Mouse (Mus musculus) regulatory T cell (primary cell): ENCODE measurements around the gene Tmem104.

Experiments
- in situ Hi-C: fragments of 300-600 bp; cut with MboI, MseI; formaldehyde crosslinking; loops from one replicate; pipeline ENCODE4 v1.15.1; 2025; ENCODE audit warnings: high pct_unique_total_duplicates

The Tmem104 gene

DNA sequence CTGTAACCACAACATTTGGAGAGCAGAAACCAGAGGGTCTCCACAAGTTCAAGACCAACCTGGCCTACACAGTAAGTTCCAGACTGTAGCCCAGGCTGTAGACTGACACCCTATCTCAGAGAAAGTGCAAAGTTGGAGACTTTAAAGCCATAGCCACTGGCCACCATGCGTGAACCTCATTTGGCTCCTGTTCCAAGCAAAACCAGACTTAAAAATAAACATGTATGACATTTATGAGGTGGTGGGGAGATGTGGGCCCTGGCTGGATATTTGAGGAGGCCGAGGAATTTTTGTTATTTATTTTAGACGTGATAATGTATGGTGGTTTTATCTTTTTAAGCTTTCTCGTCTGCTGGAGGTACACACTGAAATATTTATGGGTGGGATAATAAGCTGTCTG lies 71.8 kb downstream of the Tmem104 start:
- in situ Hi-C loops: no loop called here

DNA sequence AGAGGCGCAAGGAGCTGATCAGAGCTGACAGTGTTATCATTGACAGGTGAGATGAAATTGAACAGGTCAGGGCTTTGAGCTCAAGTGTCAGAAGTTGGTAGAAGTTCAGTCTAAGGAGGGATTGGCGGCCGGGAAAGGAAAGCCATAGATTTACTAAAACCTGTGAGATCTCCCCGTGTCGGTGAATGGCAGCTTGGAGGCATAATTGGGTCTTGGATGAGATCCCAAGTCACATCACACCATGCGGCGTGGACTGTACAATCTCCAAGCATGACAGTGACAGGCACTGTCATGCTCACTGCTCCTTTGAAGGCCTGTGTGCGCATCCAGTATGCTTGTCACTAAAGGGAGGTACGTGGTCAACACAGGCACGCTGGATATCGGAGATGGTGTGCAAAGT lies 75.7 kb downstream of the Tmem104 start:
- in situ Hi-C loops: no loop called here

DNA sequence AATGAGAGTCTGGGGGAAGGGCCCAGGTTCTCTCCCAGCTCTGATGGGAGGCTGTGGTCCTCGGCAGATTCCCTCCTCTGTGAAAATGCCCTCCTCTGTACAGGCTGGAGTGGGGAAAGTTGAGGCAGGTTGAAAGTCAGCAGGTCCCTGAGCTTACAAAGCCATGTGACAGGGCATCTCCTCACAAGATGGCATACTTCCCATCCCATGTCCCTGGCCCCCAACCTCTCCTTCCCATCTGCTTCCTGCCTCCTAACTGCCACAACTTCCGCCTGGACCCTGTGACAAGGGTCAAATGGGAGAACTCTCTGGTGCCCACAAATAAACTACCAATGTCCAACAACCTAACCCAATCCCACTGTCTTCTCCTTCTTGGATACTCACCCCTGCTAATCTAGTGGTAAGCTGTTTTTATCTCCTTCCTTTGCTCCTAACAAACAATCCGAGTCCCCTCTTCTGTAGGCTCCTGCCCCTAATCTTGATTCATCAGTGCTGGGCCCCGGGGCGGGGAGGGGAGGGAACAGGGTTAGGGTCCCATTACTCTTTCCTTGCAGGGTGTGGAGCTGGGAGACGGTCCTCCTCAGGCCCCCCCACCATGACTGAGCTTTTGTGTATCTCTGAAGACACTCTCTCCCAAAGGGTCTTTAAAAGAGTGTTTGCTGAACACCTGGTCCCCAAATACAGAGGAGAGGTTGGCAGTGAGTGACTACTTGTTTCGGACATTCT lies 77.0 kb downstream of the Tmem104 start:
- in situ Hi-C loops: no loop called here

DNA sequence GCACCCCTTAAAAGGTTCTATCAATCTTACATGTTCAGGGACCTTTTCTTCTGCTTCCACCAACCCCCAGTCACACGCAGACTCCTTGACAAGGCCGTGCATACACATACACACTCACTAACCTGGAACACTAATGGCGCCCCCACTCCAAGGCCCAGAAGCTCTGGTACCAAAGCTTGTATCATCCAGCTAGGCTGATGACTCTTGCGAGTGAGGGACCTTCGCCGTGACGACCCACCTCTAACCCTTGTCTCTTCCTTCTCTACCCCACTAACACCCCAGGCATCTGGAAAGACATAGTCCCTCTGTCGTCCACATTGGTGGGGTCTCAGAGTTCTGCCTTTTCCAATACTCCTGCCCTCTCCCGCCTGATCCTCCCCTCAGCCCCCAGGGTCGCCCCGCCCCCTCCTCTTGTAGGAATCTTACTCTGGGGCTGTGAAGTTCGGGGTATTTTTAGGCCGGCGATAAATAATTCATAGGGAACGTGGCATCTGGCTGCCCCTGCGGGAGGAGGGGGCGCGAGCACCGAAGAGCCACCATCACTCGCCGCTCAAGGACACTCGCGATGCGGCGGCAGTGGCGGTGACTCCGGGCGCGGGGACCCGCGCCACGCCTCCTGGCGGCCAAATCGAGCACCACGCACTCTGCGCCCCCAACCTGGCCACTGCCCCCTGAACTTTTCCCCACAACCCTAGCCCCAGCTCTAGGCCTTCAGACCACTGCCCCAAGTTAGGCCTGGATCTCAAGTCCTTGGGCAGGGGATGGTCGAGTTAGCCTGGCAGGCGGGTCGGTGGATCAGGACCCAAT lies 77.8 kb downstream of the Tmem104 start:
- in situ Hi-C loops: no loop called here

- in situ Hi-C loops: no loop called here
Observed at GRCm38 (mm10) chr11:115265771-115266399, 78.6 kb downstream of the Tmem104 start.

GRCm38 (mm10) chr11:115266400-115266778 lies 79.1 kb downstream of the Tmem104 start:
- in situ Hi-C loops: no loop called here

DNA sequence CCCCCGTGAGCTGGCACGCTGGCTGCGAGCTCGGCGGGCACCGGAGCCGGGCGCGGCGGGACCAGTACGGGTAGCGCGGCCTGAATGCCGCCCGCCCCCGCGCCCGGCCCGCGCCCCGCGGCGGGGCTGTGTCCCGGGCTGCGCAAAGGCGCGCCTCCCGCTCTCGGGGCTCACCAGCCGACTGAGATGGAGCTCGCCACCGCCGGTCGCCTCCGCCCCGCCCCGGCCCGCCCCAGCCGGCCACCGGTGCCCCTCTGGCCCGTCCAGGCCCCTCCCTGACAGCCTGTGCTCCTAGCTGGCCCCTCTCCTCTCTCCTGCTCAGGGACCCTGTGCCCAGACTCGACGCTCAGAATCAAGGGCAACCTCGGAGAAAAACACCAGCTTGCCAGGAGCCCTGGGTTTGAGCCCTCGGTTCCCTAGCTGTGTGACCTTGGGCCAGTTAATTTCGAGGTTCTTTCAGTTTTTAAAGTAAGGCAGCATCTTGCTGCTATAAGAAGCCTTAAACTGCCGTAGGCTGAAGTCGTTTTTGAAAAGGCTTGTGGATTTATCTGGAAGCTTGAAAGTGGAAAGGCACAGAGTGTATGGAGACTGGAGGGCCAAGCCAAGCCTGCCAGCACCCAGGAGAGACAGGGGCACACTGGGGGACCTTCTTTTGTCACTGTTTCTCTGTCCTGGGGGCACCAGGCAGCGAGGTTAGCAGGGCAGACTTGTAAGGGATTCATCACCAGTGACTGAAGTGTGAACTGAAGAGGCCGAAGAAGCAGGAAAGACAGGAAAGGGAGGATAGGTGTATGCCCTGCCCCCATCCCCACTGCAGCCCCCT lies 80.0 kb downstream of the Tmem104 start, which contains the start of gene Grin2c:
TSS of gene Grin2c (minus strand) at position 183 of the 823 bp plus-strand sequence.
- in situ Hi-C loops: no loop called here

DNA sequence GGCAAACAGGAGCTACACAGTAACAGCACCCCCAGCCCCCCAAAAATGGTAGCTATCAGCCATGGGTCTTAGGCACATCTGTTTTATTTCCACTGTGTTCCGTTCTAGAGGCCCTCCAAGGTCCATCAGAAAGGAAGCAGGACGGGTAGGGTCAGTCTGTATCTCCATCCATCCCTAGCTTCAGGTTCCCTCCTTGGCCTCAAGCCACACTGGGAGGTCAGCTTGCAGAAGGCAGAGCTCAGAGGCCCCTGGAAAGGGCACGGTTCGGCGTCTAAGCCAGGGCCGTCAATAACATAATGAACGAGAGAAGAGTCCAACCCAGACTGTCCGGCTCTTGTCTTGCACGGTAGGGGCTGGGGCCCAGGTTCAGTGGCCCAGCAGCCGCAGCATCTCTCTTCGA lies 80.7 kb downstream of the Tmem104 start:
- in situ Hi-C loops: no loop called here

DNA sequence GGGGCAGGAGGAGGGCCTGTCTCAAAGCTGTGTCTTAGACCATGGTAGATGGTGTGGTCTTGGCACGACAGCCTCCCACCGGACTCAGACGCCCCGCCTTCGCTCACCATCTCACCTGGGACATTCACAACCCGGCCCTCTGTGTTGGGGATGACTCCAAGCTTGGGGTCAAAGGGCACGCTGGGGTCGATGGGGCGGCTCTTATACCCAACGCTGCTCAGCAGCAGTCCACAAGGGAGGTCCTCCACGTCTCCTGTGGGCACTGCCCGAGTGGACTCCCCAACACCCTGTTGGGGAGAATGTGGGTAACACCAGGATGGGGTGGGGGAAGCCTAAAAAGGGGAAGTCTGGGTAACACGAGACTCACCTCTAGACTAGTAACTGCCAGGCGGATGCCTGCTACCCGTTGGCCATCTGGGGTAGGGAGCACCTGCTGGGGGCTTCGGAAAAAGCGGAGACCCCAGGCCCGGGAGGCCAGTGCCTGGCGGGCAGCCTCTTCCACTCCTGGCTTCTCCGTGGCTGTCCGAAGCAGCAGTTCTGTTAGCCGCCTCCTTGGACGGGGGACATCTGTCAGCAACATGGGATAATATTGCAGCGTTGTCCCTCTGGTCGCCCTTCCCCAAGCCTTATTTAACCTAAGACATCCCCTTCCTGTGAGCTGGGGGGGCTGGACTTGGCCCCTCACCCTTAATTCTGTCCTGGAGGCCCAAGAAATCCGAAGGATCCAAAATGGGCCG lies 82.2 kb downstream of the Tmem104 start:
- in situ Hi-C loops: loop anchor here (5.0 kb wide), 2 partner anchors 62 to 112 kb away; no protein-coding TSS in a partner anchor

DNA sequence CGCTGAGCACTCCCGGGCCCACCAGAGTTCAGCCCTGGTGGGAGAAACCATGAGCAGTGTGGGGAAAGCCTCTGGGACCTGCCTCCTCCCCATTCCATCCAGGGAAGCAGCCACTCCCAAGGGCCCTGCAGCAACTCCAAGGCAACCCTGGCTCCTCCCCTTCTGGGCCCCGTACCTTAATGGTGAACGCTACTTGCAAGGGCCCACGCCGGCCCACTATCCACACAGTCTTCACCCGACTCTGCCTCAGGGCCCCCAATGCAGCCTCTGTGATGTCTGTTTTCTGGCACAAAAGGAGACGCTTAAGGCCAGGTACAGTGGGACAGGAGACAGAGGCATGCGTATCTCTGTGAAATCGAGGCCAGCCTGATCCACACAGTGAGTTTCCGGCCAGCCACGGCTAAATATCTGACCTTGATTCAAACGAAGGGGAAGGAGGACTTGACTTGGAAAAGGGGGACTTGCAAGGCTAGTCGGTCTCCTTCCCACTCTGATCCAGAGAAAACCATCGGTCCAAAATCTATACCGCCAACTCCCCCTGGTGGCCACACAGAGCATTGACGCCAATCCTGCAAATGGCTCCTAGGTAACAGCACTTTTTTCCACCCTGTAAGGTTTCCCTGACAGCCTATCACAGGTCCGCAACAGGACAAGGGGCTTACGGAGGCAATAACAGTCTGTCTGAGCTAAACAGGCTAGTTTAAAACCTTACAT lies 83.0 kb downstream of the Tmem104 start:
- in situ Hi-C loops: loop anchor here (5.0 kb wide), 2 partner anchors 63 to 113 kb away; no protein-coding TSS in a partner anchor

DNA sequence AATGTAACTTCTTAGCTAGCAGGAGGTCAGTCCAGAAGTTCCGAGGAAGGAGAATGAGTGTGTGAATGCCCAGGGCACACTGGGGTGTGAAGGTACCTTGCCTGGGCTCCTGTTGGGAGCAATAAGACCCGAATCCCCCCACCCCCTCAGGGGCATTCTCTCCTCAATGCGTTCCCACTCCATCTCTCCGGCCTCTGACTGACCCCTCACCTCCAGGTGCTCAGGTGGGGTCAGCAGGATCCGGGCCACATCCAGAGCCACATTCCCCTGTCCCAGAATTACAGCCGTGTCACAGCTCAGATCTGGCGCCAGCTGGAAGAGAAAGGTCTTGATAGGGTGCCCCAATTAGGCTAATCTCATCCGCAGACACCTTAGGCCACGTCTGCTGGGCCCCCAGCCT lies 83.8 kb downstream of the Tmem104 start:
- in situ Hi-C loops: loop anchor here (5.0 kb wide), 2 partner anchors 64 to 114 kb away; no protein-coding TSS in a partner anchor

GRCm38 (mm10) chr11:115271481-115271880 lies 84.2 kb downstream of the Tmem104 start:
- in situ Hi-C loops: loop anchor here (5.0 kb wide), 2 partner anchors 64 to 114 kb away; no protein-coding TSS in a partner anchor

DNA sequence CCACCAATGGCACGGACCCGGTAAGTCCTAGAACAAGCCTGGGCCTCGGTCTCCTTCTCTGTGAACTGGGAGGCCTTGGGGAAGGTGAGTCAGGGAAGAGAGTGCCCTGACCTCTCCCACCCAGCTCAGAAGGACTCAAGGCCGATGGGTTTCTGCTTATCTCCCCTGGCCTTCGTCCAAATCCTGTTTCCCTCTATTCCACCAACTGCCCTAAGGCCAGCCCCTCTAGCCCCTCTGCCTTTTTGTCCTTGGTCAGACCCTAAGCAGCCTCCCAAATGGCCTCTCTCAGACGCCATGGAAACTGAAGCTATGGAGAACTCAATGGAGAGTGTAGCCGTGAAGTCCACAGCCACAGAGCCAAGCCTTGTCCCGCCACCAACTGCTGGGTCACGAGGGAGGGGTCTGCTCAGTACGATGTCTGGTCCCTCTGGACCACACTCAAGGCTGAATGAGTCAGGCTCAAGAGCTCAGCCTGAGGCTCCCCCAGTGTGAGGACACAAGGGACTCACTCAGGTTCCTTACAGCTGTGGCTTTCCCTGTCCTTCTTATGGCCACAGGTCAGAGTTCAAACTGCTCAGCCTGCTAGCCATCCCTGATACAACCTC lies 85.7 kb downstream of the Tmem104 start:
- in situ Hi-C loops: loop anchor here (5.0 kb wide), 2 partner anchors 66 to 116 kb away; no protein-coding TSS in a partner anchor

DNA sequence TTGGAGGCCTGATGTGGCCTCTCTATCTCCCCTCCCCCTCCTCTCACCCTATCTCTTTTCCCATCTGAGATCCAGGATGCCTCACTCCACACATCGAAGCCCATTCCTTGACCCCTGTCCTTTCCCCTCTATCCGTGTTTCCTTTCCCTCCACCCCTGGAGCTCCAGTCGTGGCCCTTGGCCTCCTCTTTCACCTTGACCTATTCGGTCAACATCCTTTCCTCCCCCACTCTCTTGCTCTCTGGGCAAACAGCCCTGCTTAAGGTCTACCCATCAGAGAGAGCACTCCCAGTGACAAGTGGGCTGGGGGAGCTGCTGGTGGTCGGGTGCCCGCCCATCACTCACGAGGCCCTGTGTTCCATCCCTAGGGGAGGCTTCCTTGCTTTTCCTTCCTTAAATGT lies 86.4 kb downstream of the Tmem104 start:
- in situ Hi-C loops: loop anchor here (5.0 kb wide), 2 partner anchors 66 to 116 kb away; no protein-coding TSS in a partner anchor

DNA sequence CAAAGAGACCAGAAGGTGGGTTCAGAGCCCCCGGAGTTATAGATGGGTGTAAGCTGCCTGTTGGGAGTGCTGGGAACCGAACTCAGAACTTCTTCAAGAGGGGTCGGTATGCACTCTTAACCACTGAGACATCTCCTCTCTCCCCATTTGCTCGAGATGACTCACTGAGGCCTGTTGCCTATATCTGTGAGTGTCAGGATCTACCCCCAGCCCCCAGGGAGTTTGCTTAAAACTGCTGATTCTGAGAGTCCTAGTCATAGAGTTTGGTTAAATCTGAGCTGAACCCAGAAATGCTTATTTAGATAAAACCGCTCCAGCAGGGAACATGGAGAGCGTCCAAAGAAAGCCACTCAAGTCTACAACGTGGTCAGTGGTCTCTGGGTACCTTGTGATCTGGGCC lies 86.9 kb downstream of the Tmem104 start:
- in situ Hi-C loops: loop anchor here (5.0 kb wide), 2 partner anchors 67 to 117 kb away; no protein-coding TSS in a partner anchor

- in situ Hi-C loops: loop anchor here (5.0 kb wide), 2 partner anchors 67 to 117 kb away; no protein-coding TSS in a partner anchor
Observed at GRCm38 (mm10) chr11:115274771-115275170, 87.5 kb downstream of the Tmem104 start.

DNA sequence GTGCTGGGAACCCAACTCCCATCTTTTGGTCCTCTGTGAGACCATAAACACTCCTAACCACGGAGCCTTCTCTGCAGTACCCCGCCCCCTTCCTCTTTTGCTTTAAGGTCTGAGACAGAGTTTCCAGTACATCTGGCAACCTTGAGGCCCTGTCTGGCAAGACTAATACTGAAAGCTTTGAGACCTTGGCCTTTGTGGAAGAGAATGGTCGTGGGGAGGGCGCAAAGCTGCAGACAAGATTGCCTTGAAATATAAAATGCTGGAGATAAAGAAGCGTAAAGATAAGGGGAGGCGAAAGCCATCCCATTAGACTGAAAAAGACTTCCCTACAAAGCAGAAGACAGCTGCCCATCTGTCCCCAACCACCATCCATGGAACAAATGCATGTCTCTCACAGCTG lies 88.2 kb downstream of the Tmem104 start:
- in situ Hi-C loops: no loop called here

- in situ Hi-C loops: no loop called here
Observed at GRCm38 (mm10) chr11:115275954-115276353, 88.7 kb downstream of the Tmem104 start.
